Mouse (Mus musculus): Measurements from ENCODE around the gene Tfap2e.

Gene Tfap2e

DNA sequence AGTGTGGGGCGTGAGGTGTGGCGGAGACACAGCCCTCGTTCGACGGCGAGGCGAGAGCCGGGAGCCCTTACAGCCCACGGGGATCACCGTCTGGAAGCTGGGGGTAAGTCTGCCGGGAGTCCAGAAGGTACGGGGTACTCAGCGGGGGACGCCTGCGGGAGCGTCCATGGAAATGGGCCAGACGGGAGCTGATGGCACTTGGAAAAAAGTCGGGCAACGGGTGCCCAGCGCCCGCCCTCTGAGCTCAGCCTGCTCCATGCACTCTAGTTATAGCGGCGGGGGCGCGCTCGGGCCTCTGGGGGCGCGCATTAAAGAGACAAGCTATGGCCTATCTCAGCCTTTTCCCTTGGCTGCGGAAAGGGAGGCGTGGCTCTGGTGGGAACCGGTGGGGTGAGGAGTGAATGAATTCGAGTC lies at the start of gene Tfap2e:
Gene Tfap2e, minus strand, starts transcription at position 240 of the 414 bp plus-strand sequence.
- DNase-seq, result peak; percentile 93

- no peak for DNase-seq
Measured at GRCm38 (mm10) chr4:126782996-126783395, 47.0 kb upstream of the Tfap2e start.

DNA sequence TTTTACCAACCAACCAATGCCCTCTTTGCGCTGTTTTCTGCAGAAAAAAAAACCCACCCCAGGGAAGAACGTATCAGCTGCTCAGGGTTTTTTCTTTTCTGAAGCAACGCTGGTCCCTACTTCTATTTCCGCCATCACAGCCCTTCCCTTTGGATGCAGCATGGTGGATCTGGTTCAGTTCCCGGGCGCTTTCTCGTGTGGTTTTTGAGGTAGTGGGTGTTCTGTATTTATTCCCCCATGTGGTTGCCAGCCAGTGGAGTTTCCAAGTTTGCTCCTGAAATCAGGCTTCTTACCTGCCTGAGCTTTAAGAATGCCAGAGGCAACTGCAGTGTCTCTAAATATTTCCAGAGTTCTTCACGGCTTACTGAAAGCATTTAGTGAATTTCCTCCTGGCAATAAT lies 46.5 kb upstream of the Tfap2e start:
- DNase-seq, result peak; percentile 62

DNA sequence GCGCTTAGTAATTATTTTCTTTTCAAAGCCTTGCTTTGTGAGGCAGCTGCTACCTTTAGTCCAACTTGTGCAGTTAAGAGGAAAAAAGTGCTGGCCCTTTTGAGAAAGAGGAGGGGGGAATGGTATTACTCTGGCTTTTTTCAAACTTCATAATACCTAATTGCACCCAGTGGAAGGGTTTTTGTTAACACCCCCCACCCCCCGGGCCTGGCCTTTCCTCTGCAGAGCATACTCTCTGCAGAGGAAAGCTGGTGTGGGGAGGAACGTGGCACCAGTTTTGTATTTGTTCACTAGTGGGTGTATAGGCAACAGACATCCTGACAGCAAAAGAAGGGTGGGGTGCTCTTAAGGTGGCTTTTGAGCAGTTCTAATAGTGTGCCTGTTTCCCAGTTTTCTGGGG lies 45.8 kb upstream of the Tfap2e start:
- DNase-seq, result peak; percentile 80

- peak; percentile 56 for DNase-seq
Measured at GRCm38 (mm10) chr4:126779826-126780775, 44.1 kb upstream of the Tfap2e start.

DNA sequence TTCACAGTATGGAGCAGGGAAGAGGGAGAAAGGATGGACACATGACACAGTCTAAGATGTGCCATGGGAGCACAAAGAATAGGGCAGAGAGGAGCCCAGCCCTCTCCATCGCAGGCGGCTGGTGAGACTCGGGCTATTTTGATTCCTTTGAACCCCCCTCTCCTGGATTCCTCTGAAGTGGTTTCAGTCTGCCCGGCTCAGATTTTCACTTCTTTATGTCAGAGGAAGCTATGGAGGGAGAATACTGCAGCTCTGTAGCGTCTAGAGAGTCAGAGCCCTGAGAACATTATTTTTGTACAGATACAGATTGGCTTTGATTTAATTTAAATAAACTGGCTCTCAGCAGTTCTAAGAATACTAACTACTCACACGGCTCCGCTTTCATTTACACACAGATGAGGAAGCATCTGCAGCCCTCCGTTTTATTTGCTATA lies 43.1 kb upstream of the Tfap2e start:
- peak; percentile 61 for DNase-seq

GRCm38 (mm10) chr4:126775182-126775581 lies 39.1 kb upstream of the Tfap2e start:
- peak; percentile 68 for DNase-seq

DNA sequence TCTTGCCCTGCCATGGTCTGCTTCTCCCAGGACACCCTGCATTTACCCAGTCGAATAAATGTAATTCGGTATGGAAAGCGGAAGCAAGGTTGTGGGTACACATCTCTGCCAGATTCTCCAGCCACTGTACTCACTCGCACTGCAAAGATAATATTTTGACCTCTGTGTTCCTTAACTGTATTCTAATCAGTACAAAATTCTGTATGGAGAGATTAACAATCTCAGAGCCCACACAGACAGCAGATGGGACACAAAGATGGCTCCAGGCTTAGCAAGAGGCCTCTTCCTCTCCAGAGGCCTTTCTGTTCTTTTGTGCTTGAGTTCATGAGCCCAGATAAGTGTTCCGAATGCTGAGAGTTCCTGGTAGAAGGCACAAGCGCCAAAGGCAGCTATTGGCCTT lies 37.8 kb upstream of the Tfap2e start:
- DNase-seq, result peak; percentile 24

DNA sequence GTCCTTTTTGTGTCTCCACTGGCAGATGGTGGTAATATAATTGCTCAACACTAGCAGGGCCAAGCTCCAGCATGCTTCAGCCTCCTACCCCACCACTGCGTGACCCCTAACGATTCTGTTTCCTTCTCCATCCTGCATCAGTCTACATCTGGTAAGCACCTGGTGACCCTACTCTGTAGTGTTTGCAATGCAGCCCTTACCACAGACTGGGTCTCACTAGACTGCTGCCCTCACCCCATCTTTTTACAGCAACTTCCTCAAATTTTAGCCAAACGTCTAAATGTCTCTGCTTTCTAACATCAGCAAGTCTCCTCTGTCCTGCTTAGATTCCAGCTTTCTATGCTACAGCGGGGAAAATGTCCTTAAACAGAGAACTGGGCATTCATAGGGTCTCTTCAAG lies 34.8 kb upstream of the Tfap2e start:
- DNase-seq, result peak; percentile 71

GRCm38 (mm10) chr4:126769800-126770563 lies 33.9 kb upstream of the Tfap2e start:
- DNase-seq, result peak; percentile 64

- DNase-seq, result no peak
Measured at GRCm38 (mm10) chr4:126763483-126763882, 27.4 kb upstream of the Tfap2e start.

GRCm38 (mm10) chr4:126762586-126763359 lies 26.7 kb upstream of the Tfap2e start:
- peak; percentile 53 for DNase-seq

- DNase-seq, result no peak
Measured at GRCm38 (mm10) chr4:126759435-126759834, 23.4 kb upstream of the Tfap2e start.

DNA sequence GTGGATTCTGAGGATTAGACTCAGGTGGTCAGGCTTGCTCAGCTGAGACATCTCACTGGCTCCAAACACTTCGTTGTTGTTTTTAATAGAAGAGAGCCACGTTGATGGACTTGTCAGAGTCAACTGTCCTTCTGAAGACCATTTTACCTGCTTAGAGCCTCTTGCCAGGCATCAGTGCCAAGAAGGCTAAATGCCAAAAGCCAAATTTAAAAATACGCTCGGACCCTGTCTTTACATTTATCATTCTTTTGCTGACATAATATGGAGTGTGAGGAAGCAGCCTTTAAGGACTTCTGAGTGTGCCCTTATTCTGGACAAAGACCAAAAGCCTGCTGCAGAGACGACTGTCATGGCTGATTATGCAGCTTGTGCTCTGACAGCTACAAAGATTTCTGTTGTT lies 22.3 kb upstream of the Tfap2e start:
- DNase-seq, result no peak

GRCm38 (mm10) chr4:126756766-126757165 lies 20.7 kb upstream of the Tfap2e start:
- DNase-seq, result no peak

- DNase-seq, result no peak
Measured at GRCm38 (mm10) chr4:126754736-126755374, 18.8 kb upstream of the Tfap2e start.

GRCm38 (mm10) chr4:126754231-126754611 lies 18.2 kb upstream of the Tfap2e start:
- no peak for DNase-seq

- DNase-seq, result peak; percentile 100
Measured at GRCm38 (mm10) chr4:126753268-126754230, 17.5 kb upstream of the Tfap2e start, which contains the start of the genes Ncdn and AU040320. Gene Ncdn, minus strand, starts transcription at chr4:126753438. Gene AU040320, plus strand, starts transcription at chr4:126753544.

DNA sequence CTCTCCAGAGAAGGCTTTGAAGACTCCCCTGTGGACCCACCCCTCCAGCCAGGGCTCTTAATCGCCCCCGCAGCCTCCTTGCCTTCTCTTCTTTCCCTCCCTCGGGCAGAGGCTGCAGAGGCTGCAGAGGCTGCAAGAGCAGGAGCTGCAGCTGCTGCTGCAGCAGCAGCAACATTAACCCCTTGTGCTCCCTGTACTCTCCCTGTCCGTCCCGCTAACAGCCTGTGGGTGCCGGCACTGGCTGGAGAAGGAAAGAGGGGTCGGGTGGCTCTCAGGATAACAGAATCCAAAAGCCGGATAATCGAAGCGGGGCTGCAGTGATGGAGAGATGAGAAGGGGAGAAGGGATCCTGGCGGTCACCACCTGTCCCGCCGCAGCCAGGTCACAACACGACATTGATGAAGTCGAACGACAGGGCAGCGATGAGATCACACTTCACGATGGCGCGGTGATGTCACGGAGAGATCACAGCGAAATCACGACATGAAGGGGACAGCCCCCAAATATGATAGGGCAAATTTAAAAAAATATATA lies 16.6 kb upstream of the Tfap2e start:
- no peak for DNase-seq

DNA sequence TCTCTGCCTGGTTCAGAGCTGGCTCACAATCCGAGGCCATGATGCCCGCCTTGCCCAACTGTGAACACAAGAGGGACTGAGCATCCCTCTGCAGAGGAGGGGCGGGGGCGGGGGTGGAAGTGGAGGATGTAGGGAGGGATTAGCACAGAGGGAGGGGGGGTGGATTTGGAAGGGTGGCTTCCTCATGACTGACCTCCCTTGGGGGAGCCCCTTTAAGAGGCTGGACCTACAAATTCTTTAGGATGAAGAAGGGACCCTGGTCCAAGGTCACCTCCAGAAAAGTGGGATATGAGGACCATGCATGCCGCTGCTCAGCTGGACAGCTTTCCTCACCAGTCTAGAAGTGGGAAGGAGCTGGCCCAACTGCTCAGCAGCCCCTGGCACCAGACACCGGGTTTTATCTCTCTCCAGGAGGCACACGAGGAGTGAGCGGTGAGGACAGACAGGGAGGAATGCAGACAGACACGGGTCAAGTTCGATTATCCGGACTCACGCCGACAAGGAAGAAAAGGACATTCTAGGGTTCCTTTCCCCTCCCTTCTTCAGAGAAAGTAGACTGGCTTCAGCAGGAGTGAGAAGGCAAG lies 16.1 kb upstream of the Tfap2e start:
- DNase-seq, result peak; percentile 92
